Mouse (Mus musculus) forebrain, embryonic 12.5 days (tissue): Measurements from ENCODE around the gene Lrrc28. TPM values are rescaled to one million over a fixed set of nuclear protein-coding genes. Genes with fewer than 3 reads are reported as not detected.
"Not testable (repeated sequence)": the region's sequence is repeated elsewhere in the genome, so short reads cannot be mapped to it uniquely, and the experiment has no call there.

Source experiments
- ATAC-seq: fragments of 200-750 bp; cut with Nextera tagmentation; 2 replicates; pipeline ENCODE4 v1.8.0; 2017; ENCODE audit warnings: moderate TSS enrichment; ENCODE audit not compliant: low FRiP score
- H3K27ac ChIP-seq: fragments of 300-500 bp; sonication (generic); 2 replicates; pipeline ENCODE4 v1.5.1; 2016; ENCODE audit warnings: mild to moderate bottlenecking
- H3K27me3 ChIP-seq: fragments of 300-500 bp; sonication (generic); 2 replicates; pipeline ENCODE4 v1.6.1; 2016; ENCODE audit warnings: mild to moderate bottlenecking
- H3K36me3 ChIP-seq: fragments of 300-500 bp; sonication (generic); replicated peaks from 2 replicates; pipeline ENCODE4 v1.6.1; 2016; ENCODE audit warnings: mild to moderate bottlenecking
- H3K4me1 ChIP-seq: fragments of 300-500 bp; sonication (generic); 2 replicates; pipeline ENCODE4 v1.6.1; 2016
- H3K4me2 ChIP-seq: fragments of 300-500 bp; sonication (generic); 2 replicates; pipeline ENCODE4 v1.6.1; 2016; ENCODE audit warnings: mild to moderate bottlenecking, moderate library complexity
- H3K4me3 ChIP-seq: fragments of 300-500 bp; sonication (generic); replicated peaks from 2 replicates; pipeline ENCODE4 v1.5.1; 2016; ENCODE audit warnings: mild to moderate bottlenecking
- H3K9ac ChIP-seq: fragments of 300-500 bp; sonication (generic); 2 replicates; pipeline ENCODE4 v1.6.1; 2016; ENCODE audit warnings: mild to moderate bottlenecking
- H3K9me3 ChIP-seq: fragments of 300-500 bp; sonication (generic); 2 replicates; pipeline ENCODE4 v1.6.1; 2016
- WGBS: fragments of 180-500 bp; shearing (Covaris S2); methylation state at CpG from one replicate; pipeline ENCODE4 v1.1.7; 2016; 5-methylcytosine and 5-hydroxymethylcytosine counted together
- polyA plus RNA-seq: library from polyadenylated mRNA; unstranded; fragments of >200 nt; fragmentation: Nextera tagmentation; extraction: Ambion mirVana; gene quantifications from 2 replicates; pipeline ENCODE4 v1.2.1, GENCODE M21; 2016

The Lrrc28 gene
- polyA plus RNA-seq, 1 experiment from 2014 or later, result 30.0 TPM

- Histone ChIP-seq H3K4me1 (peaks cover 2% of the 10 kb centered on the region; the same call in 1 of the 2 replicates), H3K9ac (no peak overlapping the region), H3K4me3 (no peak overlapping the region), H3K4me2 (no peak overlapping the region), H3K27me3 (no peaks in the 10 kb centered on the region), H3K9me3 (no peaks in the 10 kb centered on the region), H3K27ac (no peak overlapping the region), H3K36me3 (no peaks in the 10 kb centered on the region)
- 92% methylated on average over 5 of the region's 5 CpGs for WGBS
- no peak for ATAC-seq
Observed at GRCm38 (mm10) chr7:67546282-67546681, 98.8 kb downstream of the Lrrc28 start.

- Histone ChIP-seq H3K4me1 (peaks cover 2% of the 10 kb centered on the region; the same call in 1 of the 2 replicates), H3K9me3 (no peaks in the 10 kb centered on the region), H3K36me3 (no peaks in the 10 kb centered on the region), H3K4me2 (no peak overlapping the region), H3K27me3 (no peaks in the 10 kb centered on the region), H3K9ac (no peak overlapping the region), H3K4me3 (no peak overlapping the region), H3K27ac (no peak overlapping the region)
- ATAC-seq, result no peak
Observed at GRCm38 (mm10) chr7:67544586-67544985, 100.5 kb downstream of the Lrrc28 start.

GRCm38 (mm10) chr7:67543641-67544040 is 101.4 kb downstream of the Lrrc28 start:
- Histone ChIP-seq H3K4me1 (0 out of 2 replicates have a peak, but pooled peaks cover 2% of the 10 kb centered on the region), H3K4me2 (no peak overlapping the region), H3K27me3 (no peaks in the 10 kb centered on the region), H3K4me3 (no peak overlapping the region), H3K27ac (no peak overlapping the region), H3K36me3 (no peaks in the 10 kb centered on the region), H3K9me3 (no peaks in the 10 kb centered on the region), H3K9ac (no peak overlapping the region)
- 56% methylated on average over 6 of the region's 6 CpGs for WGBS
- no peak for ATAC-seq

GRCm38 (mm10) chr7:67536588-67537372 is 108.3 kb downstream of the Lrrc28 start:
- ATAC-seq, result no peak
- no peaks in the 10 kb centered on the region for H3K36me3 ChIP-seq
- no peak overlapping the region for H3K4me3 ChIP-seq
- H3K27me3 ChIP-seq, result no peaks in the 10 kb centered on the region
- no peak overlapping the region for H3K27ac ChIP-seq
- H3K9me3 ChIP-seq, result no peaks in the 10 kb centered on the region
- no peak overlapping the region for H3K4me2 ChIP-seq
- H3K4me1 ChIP-seq, result no peaks in the 10 kb centered on the region; the same call in 1 of the 2 replicates
- WGBS, result 79% methylated on average over 11 of the region's 11 CpGs
- H3K9ac ChIP-seq, result no peak overlapping the region

- Histone ChIP-seq H3K27ac (no peak overlapping the region), H3K4me2 (no peak overlapping the region), H3K9me3 (no peaks in the 10 kb centered on the region), H3K4me3 (no peak overlapping the region), H3K4me1 (no peaks in the 10 kb centered on the region; the same call in 1 of the 2 replicates), H3K9ac (no peak overlapping the region), H3K27me3 (no peaks in the 10 kb centered on the region), H3K36me3 (no peaks in the 10 kb centered on the region)
- 77% methylated on average over 4 of the region's 4 CpGs for WGBS
- no peak for ATAC-seq
Observed at GRCm38 (mm10) chr7:67535941-67536340, 109.1 kb downstream of the Lrrc28 start.

GRCm38 (mm10) chr7:67530981-67531380 is 114.1 kb downstream of the Lrrc28 start:
- no peaks in the 10 kb centered on the region for H3K9me3 ChIP-seq

GRCm38 (mm10) chr7:67529381-67529780 is 115.7 kb downstream of the Lrrc28 start:
- Histone ChIP-seq H3K4me2 (no peak overlapping the region), H3K9ac (no peak overlapping the region), H3K27me3 (no peaks in the 10 kb centered on the region), H3K9me3 (no peaks in the 10 kb centered on the region), H3K27ac (no peak overlapping the region), H3K36me3 (no peaks in the 10 kb centered on the region), H3K4me1 (peaks cover 9% of the 10 kb centered on the region), H3K4me3 (no peak overlapping the region)
- no peak for ATAC-seq
- WGBS, result 78% methylated on average over 6 of the region's 6 CpGs

More at GRCm38 (mm10) chr7:67530981-67531380, 114.1 kb downstream of the Lrrc28 start:
- no peak for ATAC-seq
- no peak overlapping the region for H3K4me2 ChIP-seq
- no peak overlapping the region for H3K9ac ChIP-seq
- H3K27me3 ChIP-seq, result no peaks in the 10 kb centered on the region
- no peak overlapping the region for H3K27ac ChIP-seq
- no peak overlapping the region for H3K4me3 ChIP-seq
- 56% methylated on average over 2 of the region's 2 CpGs for WGBS
- H3K4me1 ChIP-seq, result peaks cover 9% of the 10 kb centered on the region
- no peaks in the 10 kb centered on the region for H3K36me3 ChIP-seq

- peaks cover 11% of the 10 kb centered on the region for H3K4me1 ChIP-seq
- no peak overlapping the region for H3K27ac ChIP-seq
- H3K9ac ChIP-seq, result no peak overlapping the region
- no peak overlapping the region for H3K4me3 ChIP-seq
- 93% methylated on average over 18 of the region's 18 CpGs for WGBS
- ATAC-seq, result no peak
- H3K4me2 ChIP-seq, result no peak overlapping the region
- H3K36me3 ChIP-seq, result no peaks in the 10 kb centered on the region
- no peaks in the 10 kb centered on the region for H3K9me3 ChIP-seq
- H3K27me3 ChIP-seq, result no peaks in the 10 kb centered on the region
Observed at GRCm38 (mm10) chr7:67528821-67529221, 116.2 kb downstream of the Lrrc28 start.

- no peak overlapping the region for H3K4me2 ChIP-seq
- H3K4me1 ChIP-seq, result peaks cover 16% of the 10 kb centered on the region
- no peak overlapping the region for H3K9ac ChIP-seq
- H3K9me3 ChIP-seq, result no peaks in the 10 kb centered on the region
- 78% methylated on average over 10 of the region's 10 CpGs for WGBS
- H3K4me3 ChIP-seq, result no peak overlapping the region
- ATAC-seq, result peak; percentile 49; the same call in 1 of the 2 replicates
- no peaks in the 10 kb centered on the region for H3K36me3 ChIP-seq
- peak overlapping the region; percentile 59 for H3K27ac ChIP-seq
- H3K27me3 ChIP-seq, result no peaks in the 10 kb centered on the region
Observed at GRCm38 (mm10) chr7:67528063-67528811, 116.8 kb downstream of the Lrrc28 start.

- Histone ChIP-seq H3K9ac (no peak overlapping the region), H3K9me3 (no peaks in the 10 kb centered on the region), H3K27me3 (no peaks in the 10 kb centered on the region), H3K4me1 (peaks cover 19% of the 10 kb centered on the region), H3K27ac (no peak overlapping the region), H3K4me3 (no peak overlapping the region), H3K36me3 (no peaks in the 10 kb centered on the region), H3K4me2 (no peak overlapping the region)
- WGBS, result 90% methylated on average over 3 of the region's 3 CpGs
- ATAC-seq, result no peak
Observed at GRCm38 (mm10) chr7:67525886-67526580, 119.0 kb downstream of the Lrrc28 start.

GRCm38 (mm10) chr7:67524069-67524468 is 121.0 kb downstream of the Lrrc28 start:
- 87% methylated on average over 8 of the region's 8 CpGs for WGBS
- ATAC-seq, H3K4me2 ChIP-seq, H3K36me3 ChIP-seq, H3K4me3 ChIP-seq, H3K9ac ChIP-seq, H3K9me3 ChIP-seq, H3K27me3 ChIP-seq: not testable (repeated sequence)
- H3K4me1 ChIP-seq, result peaks cover 17% of the 10 kb centered on the region
- peak overlapping the region; percentile 25; the same call in 1 of the 2 replicates for H3K27ac ChIP-seq

GRCm38 (mm10) chr7:67523400-67523799 is 121.7 kb downstream of the Lrrc28 start:
- no peaks in the 10 kb centered on the region for H3K27me3 ChIP-seq
- peaks cover 16% of the 10 kb centered on the region for H3K4me1 ChIP-seq
- no peak overlapping the region for H3K4me2 ChIP-seq
- WGBS, result 32% methylated on average over 7 of the region's 7 CpGs
- no peaks in the 10 kb centered on the region for H3K36me3 ChIP-seq
- no peaks in the 10 kb centered on the region for H3K9me3 ChIP-seq
- H3K4me3 ChIP-seq, result no peak overlapping the region
- ATAC-seq, result no peak
- H3K27ac ChIP-seq, result no peak overlapping the region
- no peak overlapping the region for H3K9ac ChIP-seq
